Mouse (Mus musculus) adrenal gland, postnatal 25 days (tissue): Measurements from ENCODE around the gene Gm43738. TPM values are rescaled to one million over a fixed set of nuclear protein-coding genes. Genes with fewer than 3 reads are reported as not detected.
"Not testable (repeated sequence)": the region's sequence is repeated elsewhere in the genome, so short reads cannot be mapped to it uniquely, and the experiment has no call there.

Source experiments
- DNase-seq: peaks from one replicate; pipeline ENCODE4 v3.0.0; 2021; ENCODE audit warnings: mixed read lengths
- total RNA-seq: library from RNA; stranded (reverse); gene quantifications from 2 replicates; pipeline ENCODE4 v1.2.3, GENCODE M21; 2021

Gm43738 gene
- total RNA-seq, 1 experiment from 2014 or later = 0.39 TPM

DNA sequence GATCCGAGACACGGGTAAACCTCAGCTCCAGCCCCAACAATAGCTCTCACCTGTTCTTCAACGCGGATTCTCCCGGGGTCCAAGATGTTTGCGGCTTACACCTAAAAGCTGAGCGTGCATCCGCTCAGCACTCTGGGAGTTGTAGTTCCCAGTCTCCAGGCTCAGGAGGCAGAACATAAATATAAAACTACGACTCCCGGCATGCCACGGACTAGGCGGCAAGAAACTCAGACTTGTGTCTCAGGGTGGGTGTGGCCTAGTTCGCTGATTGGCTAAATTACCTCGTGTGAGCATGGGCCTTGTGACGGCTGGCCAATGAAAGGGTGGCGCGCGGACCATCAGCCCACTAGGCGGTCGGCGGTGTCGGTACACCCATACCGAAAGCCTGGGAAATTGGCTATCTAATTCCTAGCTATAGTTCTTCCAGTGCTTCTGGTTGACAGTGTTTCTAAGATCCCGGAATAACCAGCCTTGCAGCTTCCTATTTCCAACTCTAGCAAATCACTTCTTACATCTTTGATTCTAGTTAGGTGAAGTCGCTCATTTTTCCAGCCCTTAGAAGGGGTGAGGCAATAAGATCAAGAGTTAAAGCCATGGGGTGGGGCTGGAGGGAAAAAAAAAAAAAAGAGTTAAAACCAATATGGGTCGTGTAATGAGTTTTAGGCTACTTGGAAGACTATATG is 1.1 kb upstream of the Gm43738 start, which contains the start of gene Fdps:
Gene Fdps (minus strand): TSS at position 148 of the 683 bp plus-strand sequence.
- DNase-seq = peak; percentile 91

DNA sequence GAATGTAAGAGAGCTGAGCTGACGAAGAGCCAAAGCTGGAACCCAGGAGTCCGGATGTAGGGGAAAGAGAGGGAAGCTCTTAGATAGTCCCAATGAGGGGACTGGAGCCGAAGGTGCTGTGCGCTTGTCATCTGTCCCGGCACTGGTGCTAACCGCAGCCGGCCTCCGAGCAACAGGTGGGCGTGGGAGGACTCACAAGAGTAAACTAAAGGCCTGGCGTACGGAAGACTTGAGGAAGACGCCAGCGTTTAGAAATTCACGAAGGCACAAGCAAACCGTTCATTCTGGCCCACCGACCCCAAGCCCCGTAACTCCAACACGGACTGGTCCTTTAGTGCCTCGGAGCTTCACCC is 536 bp upstream of the Gm43738 start:
- no peak for DNase-seq

DNA sequence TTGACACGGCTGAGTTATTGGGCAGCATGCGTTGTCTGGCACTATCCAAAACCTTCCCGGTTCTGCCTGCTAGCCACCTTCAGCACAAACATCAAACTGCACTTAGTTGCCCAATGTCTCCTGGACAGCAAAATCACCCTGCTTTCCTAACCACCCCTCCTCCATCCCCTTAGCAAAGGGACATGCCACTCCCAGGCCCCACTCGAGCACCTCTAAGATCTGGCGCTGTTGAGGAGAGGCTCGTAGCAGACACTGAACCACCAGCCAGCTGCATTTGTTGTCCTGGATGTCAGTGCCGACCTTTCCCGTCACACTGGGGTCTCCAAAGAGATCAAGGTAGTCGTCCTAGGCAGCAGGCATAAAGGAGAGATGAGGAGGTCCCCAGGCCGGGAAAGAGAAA is 6.9 kb downstream of the Gm43738 start:
- DNase-seq = no peak

DNA sequence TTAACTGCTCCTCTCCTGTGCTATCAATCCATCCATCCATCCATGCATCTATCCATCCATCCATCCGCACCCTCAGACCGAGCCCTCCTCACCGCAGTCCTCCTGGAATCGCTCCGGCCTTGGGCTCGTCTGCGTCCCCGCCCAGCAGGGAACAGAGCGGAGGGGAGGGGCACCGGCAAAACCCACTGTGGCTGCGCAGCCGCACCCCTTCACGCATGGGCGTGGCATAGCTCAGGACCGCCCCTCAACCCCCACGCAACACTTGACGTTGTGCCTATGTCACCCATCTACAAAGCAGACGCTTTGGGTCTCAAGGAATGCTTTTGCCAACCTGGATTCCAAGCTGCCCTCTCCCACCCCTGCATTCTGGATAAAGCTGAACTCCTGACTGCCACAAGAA is 7.7 kb downstream of the Gm43738 start, which contains the start of gene Rusc1:
Gene Rusc1 (minus strand): TSS at position 137 of the 400 bp plus-strand sequence.
- peak; percentile 88 for DNase-seq

DNA sequence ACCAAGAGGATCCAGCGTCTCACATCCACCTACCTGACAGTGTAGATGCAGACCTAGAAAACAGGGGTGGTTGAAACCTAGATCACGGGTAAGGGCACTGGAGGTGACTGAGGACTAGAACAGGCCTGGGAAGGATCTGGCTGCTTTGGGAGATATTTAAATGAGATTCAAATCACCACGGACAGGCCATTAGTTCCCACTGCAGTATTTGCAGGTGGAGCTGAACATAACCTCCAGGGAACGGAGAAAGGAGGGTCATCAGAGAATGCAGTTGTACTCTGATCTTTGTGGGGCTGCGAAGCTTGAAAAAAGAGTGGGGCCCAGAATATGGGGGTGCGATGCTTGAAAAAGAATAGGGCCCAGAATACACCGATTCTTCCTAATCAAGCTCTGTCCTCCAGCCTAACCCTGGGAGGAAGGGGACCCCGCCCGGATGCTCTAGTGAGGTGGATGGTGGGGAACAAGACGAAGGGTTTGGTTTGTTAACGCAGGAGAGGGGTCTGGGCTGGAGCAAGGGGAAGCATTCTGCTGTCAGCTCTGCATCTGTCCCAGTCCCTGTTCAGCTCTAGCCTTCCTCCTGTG is 8.3 kb downstream of the Gm43738 start:
- no peak for DNase-seq

DNA sequence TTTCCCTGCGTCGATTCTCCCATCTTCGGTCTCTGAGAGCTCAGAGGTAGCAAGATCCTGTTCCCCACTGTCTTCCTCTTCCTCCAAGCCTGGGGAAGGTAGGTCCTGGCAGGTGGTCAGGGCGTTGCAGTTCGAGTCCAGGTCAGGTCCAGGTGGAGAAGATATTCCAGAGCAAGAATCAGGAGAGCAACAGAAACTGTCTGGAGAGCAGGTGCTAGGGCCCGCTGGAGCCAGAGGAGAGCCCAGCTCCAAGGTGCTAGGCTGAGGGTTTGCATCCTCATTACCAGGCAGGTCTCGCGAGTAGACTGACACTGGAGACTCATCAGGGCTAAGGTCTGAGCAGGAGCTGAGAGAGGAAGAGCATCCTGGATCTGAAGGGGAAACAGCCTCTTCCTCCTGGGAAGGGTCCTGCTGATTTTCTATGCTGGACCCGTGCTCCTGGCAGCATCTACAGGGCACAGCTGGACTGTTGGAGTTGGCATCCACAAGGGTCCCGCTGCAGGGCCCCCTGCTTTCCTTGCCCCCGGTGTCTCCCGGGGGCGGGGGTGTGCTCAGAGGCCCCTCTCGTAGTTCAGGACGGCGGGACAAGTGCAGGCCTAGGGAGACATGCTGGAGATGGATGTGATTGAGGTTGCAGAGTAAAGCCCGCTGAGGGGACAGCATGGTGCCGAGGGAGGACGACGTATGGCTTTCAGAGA is 8.9 kb downstream of the Gm43738 start:
- DNase-seq = no peak

DNA sequence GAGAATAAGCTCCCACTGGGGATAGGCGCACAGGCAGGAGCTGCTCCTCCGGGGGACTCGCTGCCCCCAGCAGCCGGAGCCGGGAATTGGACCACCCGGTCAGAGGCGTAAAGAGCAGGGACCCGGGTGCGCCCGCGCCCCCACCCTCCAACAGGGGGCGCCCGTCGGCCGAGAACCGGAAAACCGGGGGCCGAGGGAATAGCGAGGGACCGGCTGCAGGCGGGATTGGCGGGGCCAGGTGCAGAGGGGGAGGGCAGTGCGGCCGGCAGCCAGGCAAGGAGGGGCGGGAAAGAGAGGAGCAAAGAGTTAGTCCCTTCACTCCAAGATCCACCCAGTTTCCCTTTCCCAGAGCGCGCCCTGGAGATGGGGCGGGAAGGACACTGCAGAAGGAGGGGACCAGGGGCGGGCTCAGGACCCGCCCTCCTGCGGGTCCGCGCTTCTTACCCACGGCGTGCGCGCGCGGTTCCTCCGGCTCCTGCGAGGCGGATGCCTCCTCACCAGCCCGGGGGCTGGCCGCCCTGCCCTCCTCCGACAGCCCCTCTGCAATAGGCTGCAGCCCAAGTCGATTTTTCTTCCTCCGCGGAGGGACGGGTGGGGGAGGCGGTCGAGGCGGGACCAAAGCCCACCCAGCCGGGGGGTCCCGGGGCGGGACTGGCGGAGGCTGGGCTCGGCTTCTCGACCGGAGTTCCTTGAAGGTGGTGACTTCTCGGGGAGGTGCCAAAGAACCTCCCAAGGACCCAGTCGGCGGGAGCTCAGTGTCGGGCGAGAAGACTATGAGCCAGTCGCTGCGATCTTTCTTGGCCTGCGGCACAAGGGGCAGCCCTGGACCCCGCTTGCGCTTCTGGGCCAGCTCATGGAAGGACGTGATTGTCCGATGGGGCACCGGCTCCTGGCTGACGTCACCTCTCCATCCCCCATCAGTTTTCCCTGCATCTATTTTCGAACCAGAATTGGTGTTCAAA is 9.9 kb downstream of the Gm43738 start:
- DNase-seq = peak; percentile 89

DNA sequence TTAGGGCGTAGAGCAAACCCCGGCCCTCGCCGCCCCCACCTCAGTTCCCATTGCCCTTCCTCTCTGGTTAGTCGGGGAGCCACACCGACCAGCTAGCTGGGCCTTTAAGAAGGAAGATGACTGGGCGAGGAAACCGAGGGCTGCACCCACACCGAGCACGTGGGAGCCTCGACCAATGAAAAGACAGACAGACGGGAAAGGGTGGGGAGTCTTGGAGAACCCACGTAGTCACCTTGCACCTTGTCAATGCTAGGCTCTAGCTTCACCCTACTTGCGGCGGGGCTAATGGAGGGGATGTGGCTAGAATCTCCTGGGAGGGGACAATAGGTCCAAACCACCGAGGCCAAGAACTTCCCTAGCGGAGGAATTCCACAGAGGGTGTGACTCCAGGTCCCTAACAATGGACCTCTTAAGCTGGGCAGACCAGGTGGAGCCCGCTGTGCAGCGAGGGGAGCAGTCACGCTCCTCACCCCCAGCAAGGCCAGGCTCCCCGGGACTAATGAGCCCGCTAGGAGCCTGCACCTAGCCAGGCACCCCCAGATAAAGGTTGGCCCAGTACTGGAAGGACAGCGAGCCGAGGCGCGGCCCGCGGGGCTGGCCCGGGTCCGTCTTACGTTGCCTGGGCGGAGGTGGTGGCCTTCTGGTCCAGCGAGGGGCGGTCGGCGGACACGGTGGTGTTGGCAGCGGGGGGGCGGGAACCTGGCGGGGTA is 10.9 kb downstream of the Gm43738 start:
- peak; percentile 81 for DNase-seq

DNA sequence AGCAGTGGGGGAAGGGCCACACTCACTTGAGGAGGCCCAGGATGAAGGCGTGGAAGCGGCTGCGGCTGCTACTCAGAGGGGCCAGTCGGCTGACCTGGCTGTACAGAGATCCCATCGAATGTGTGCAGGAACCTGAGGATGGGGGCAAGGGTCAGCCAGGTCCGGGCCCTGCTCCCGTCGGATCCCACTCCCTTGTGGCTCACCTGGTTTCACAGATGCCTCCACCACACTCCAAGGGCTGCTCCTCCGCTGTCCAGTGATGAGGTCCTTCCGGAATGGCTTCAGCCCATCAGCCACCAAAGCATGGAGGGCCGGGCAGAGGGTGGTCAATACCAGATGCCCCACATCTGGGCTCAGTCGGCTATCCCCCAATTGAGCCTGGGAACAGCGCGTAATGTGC is 11.9 kb downstream of the Gm43738 start:
- DNase-seq = no peak

DNA sequence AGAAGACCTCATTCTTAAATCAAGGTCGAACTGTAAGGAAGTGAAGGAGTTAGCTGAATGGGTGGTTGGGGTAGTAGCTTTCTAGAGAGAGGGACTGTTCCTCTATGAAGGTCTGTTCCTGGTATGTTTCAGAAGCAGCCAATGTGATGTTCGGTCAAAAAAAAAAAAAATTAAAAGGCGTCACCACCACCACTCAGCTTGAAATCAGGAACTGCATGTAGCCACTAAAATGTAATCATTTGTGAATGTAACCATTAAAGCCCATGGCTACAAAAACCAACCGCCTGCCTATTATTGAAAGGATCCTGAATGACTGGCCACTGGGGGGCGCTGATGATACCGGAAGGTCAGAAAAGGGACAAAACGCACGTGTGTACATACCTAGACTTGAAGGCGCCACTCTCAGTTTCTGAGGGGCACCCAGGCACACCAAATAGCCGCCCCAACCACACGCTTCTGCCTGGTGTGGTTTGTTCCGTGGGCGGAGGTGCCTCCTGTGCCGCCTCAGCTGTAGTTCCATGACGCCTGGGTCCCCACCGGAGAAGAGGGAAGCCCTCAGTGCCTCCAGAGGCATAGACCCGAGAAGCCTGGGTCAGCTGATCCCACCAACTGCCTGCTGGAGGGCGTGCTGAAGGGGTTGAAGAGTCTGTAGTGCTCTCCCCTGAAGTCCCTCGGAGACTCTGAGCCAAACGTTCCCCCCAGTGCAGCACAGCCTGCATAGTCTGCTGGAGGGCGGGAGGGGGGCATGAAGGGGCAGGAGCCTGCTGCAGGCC is 13.4 kb downstream of the Gm43738 start:
- peak; percentile 82 for DNase-seq

DNA sequence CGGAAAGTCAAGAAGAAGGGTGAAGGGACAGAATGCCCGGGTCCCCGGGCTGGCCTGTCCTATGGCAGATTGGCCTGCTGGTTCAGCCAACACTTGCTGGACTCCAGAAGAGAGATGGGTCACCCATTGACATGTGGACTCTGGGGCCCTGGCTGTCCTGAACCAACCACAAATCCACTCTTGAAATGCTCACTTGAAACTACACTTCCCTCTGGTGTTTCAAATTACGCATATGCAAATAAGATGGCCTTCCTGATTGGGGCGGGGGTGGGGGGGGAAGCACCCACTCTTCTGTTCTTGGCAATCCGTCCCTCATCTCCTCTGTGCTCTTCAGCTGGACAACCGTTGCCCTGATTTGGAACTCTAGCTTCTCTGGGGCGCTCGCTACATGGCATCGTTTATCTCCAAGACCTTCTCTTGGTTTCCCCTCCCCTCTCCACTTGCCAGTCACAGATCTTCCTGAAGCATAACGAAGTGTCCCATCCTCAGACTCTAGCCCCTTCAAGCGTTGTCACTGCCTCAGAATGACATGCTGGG is 16.2 kb downstream of the Gm43738 start:
- no peak for DNase-seq

DNA sequence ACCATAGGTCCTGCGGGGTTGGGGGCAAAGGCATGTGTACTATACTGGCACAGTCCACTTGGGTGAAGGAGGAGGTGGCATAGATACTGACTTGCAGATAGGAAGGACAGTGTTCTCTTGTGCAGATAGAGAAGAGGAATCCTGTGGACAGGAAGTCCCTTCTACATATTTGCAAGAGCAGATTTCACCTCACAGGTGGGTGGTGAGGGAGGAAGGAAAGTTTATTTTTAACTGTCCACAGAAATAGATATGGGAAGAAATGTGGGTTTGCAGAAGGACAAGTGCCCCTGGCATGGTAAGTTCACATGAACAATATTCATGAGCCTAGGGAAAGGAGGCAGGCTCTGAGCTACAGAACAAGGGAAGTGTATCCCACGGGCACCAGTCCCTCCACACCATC is 16.8 kb downstream of the Gm43738 start:
- no peak for DNase-seq

DNA sequence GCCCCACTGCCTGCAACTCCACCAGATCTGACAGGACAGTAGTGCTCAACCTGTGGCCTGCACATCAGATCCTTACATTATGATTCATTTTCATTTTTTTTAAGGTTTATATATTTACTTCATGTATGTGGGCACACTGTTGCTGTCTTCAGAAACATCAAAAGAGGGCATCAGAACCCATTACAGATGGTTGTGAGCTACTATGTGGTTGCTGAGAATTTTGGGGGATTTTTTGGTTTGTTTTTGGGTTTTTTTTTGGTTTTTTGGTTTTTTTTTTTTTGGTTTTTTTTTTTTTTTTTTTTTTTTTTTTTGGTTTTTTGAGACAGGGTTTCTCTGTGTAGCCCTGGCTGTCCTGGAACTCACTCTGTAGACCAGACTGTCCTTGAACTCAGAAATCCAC is 18.6 kb downstream of the Gm43738 start:
- DNase-seq = not testable (repeated sequence)

DNA sequence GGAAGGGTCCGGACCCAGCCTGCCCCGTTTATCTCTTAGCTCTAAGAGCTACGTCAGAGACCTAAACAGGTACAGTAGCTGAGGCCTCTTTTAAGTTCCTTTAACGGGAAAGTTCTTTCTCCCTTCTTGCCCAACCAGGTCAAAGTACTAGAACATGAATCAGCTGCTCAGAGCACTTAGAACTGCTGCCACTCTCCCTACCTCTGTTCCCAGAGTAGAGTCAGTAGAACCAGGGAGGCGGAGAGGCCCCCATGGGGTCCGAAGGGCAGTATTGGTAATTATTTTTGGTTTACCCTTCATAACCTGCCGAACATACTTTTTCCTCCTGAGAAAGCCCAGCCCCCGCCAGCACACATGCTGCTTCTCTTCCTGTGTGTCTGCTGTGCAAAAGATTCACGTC is 23.5 kb downstream of the Gm43738 start:
- DNase-seq = no peak

DNA sequence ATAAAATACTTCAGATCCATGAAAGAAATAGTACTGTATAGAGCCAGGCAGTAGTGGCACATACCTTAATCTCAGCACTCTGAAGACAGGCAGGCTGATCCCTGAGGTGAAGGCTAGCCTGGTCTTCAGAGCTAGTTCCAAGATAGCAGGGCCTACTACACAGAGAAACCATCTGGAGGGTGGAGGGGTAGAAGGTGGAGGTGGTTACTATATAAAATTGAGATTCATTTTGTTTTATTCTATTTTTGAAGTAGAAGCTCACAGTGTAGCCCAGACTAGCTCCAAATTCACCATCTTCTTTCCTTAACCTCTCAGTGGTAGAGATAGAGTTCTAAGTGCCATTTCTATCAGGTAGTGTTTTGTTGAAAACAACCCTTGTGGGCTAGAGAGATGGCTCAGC is 33.6 kb downstream of the Gm43738 start:
- DNase-seq = no peak

DNA sequence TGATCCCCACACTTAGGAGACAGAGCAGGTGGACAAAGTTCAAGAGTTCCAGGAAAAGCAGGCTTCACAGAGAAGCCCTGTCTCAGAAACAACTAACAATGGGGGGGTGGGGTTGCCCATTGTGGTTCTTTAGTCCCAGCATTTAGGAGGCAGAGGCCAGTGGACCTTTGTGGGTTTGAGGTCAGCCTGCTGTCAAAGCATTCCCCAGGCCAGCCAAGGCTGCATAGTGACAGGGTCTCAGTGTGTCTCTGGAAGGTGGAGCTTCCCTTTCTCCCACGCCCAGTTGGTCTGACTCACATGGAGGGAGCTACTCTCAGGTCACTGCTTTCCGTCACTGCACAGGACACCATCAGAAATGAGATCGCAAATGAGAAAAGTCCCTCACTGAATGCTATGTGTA is 39.2 kb downstream of the Gm43738 start:
- no peak for DNase-seq

DNA sequence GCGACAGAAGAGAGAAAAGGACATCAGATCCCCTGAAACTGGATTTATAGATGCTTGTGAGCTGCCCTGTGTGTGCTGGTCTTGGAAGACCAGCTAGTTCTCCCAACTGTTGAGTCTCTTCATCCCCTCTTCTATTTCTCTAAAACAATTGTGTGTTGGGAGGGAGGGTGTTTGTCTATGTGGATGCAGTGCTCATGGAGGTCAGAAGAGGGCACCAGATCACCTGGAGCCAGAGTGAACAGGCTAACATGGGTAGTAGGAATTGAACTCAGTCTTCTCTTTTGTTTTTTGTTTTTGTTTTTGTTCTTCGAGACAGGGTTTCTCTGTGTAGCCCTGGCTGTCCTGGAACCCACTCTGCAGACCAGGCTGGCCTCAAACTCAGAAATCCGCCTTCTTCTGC is 42.1 kb downstream of the Gm43738 start:
- peak; percentile 10 for DNase-seq

DNA sequence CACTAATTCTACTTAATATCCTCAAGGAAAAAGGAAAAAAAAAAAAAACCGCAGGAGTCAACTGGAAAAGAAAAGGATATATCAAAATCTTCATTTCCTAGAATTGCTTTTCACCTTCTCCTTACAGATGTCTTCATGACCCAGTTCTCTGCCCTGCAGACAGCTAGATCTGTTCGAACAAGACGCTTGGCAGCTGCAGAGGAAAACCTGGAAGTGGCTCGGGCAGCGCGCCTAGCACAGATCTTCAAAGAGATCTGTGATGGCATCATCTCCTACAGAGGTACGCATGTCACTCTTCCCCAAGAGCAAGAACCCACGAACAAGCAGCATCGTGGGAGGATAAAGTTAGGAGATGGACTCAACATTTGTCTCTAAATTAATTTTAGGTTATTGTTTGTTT is 42.5 kb downstream of the Gm43738 start:
- DNase-seq = no peak

DNA sequence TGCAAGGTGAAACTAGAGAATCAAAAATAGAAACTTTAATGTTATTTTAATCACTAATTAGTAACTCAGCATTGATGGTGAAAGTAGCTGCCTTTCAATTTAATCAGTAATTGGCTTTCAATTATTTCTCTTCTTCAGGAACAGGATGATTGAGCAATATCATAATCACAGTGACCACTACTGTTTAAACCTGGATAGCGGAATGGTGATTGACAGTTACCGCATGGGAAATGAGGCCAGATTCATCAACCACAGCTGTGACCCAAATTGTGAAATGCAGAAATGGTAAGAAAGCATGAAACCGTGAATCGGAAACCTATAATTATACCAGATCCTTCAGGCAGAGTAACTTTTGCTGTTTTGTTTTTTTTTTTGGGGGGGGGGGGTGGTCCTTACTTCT is 57.5 kb downstream of the Gm43738 start:
- DNase-seq = no peak
